Mouse (Mus musculus): ENCODE measurements around the gene Skida1. TPM values are rescaled to one million over a fixed set of nuclear protein-coding genes. Genes with fewer than 3 reads are reported as not detected.

The Skida1 gene
- total RNA-seq, 1 experiment from 2014 or later, result not detected

DNA sequence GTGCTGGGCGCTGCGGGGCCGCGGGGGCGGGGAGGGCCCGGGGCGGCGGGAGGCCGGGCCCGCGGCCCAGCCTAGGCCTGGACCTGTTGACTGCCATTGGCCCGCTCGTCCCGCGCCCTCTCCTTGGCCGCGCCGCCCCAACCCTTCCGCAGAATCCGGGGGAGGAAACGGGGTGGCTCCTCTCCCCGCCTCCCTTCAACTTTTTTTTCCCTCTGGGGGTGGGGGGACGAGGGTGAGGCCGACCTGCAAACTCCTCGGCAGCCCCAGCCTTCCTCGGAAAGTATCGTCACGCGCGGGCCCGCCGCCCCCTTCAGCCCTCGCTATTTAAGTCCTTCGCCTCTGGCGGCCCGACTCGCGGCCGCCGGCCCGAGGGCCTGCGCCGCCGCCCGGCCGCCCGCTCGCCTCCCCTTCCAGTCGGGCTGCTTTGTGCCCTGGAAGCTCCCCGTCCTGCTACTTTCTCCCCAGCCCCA lies 8.0 kb upstream of the Skida1 start:
- peak; percentile 91 for ATAC-seq (replicated peaks; ENCODE audit: insufficient number of reproducible peaks, low FRiP score, low TSS enrichment, poor library complexity, severe bottlenecking)

DNA sequence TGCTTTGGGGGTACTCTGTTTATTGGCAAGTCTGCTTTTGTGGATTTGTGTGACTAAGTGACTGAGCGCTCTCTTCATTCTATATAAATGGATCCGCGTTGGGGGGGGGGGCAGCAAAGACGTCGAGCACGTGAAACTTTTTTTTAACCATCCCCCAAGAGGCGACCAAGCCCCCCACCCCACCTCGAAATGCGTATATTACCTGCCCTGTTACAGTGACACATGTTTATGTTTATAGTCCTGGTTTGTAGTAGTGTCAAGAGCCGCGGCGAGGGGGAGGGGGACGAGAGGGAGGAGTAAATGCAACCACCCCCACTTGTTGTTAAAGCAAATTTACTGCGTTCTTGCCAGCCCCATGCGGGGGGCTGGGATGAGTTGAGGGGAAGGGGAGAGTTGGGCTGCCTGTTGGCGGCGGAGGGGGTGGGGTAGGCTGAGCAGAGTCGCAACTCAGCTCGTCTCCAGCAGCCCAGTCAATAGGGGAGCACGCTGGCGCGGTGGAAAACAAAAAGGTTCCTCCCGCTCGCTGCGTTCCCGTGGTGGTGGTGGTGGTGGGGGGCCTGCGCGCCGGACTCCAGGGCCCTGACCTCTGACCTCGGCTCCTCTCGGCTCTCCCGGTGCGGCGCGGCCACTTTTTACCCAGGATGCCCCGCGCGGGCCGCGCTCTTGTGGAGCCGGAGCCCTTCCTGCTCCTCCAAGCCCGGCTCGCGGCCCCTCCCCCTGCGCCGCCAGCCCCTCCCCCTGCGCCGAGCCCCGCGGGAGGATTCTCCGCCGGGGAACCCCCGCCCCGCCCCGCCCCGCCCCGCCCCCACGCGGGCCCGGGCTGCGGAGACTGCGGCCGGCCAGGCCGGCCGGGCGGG lies 7.3 kb upstream of the Skida1 start:
- ATAC-seq (replicated peaks; ENCODE audit: insufficient number of reproducible peaks, low FRiP score, low TSS enrichment, poor library complexity, severe bottlenecking), result peak; percentile 74

DNA sequence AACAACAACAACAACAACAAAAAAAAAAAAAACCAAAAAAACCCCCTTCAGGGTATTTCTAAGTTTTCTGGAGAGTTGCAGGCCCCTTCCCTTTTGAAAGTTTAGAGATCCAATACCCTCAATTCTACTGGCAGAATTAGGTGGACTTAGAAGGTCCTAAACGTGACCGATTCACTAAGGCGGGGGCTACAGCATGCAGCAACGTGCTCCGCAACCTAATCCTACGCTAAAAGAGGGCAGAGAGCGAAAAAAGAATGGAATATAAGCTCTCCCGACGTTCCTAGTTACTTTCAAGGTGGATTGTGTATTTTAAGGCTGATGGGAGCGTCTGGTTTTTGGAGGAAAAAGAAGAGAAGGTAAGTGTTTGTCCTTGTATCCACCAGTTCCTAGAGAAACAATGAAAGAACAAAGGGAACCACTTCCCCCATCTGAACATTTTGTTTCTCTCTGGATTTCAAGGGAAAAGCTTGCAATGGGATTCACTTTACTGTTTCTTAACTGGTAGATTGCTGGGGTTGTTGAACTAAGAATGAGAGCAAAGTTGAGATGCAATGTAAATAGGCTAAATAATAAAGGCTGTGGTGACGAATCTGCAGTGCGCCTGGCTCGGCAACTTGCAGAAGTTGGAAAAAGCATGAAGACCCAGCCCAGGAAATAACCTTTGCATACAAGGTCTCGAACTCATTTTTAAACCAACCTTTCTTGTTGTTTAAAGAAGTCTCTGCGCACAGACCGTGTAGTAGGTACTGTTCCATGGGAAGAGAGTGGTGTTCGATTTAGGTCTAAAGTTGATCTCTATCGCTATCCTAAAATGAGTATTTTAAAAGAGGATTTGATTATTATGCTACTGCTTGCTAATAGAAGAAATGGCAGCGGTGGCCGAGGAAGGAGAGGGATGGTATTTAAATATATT lies 6.4 kb upstream of the Skida1 start, which contains the start of gene Mllt10:
Gene Mllt10, plus strand, starts transcription at position 222 of the 913 bp plus-strand sequence.
- no peak for ATAC-seq (replicated peaks; ENCODE audit: insufficient number of reproducible peaks, low FRiP score, low TSS enrichment, poor library complexity, severe bottlenecking)

DNA sequence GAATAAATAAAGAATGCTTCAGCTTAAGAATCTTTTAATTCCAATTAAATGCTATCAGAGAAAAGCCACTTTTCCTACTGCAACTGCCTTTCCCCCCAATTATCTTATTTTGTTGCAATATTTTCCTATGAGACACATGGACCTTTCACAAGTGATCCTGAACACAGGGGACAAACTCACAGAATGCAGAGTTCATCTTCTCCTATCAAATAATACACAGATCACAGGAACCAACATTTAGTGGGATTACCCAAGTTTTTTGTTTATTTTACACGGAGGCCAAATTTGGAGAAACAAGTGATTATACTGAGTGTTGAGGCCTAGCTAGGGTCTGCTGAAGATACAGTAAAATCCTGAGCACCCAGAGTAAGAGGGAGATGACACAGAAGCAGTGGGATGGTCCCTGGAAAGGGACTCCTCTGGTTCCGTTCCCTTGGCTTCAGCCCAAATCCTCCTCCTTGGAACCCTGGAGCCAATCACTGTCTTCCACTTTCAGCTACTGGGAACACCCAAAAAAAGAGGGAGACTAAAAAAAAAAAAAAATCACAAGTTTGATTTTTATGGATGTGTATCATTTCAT lies 5.2 kb upstream of the Skida1 start:
- no peak for ATAC-seq (replicated peaks; ENCODE audit: insufficient number of reproducible peaks, low FRiP score, low TSS enrichment, poor library complexity, severe bottlenecking)

DNA sequence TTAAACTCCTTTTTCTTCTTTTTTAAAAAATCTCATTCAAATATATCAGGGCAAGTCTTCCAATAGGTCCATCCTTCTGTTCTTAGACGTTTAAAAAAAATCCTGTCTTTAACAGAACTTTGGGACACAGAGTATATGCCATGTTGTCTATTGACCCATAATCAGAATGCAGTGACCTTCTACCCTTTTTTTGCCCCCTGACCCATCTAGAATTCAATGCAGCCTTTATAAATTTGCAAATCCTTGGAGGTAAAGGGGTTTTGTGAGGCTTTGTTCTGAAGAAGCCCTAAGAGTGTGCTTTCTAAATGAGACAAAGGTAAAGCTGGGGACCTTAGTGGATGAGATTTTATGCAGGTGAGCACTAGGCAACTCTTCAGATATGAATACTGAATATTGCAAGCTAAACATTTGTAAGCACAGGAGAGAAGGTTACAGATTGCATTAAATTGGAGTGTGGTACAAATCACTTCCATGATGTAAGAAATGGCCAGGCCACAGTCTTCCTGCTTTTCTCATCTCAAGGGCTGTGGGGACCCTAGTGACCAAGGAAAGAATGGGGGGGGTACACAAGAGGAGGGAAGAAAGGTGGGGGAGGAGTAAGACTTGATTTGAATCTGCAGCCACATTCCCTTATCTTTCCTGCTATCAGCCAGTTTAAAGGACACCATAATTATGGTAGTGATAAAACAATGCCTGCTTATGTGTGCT lies 4.5 kb upstream of the Skida1 start:
- ATAC-seq (replicated peaks; ENCODE audit: insufficient number of reproducible peaks, low FRiP score, low TSS enrichment, poor library complexity, severe bottlenecking), result no peak

DNA sequence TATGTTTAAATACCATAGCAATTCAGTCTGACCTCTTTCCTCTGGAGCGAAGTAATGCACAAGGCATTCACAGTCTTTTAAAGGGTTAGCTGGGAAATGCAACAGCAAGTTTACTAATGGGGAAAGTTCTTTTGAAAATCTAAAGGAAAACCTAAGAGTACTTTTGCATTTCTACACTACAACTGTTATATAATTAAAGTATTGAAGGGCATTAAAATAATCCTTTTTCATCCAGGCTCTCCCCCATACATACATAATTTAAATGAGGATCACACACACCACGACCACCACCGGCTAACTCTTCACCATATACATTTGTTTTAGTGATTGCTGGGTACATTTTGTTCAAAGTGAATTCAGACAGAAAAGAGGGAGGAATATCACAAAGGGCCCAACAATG lies 3.7 kb upstream of the Skida1 start:
- ATAC-seq (replicated peaks; ENCODE audit: insufficient number of reproducible peaks, low FRiP score, low TSS enrichment, poor library complexity, severe bottlenecking), result no peak

DNA sequence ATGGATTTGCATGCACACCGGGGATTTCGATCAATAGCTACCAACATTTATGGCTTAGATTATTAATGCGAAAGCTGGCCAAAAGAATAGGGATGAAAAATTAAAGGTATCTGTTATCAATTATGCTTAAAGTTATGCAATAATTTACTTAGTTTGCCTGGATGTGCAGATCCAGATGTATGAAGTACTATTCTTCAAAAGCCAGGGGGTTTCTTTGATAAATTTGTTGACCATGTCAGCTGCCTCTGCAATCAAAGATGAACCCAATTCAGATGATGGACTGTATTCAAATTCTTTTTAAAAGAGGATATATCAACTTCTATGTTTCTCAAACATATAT lies 3.0 kb upstream of the Skida1 start:
- no peak for ATAC-seq (replicated peaks; ENCODE audit: insufficient number of reproducible peaks, low FRiP score, low TSS enrichment, poor library complexity, severe bottlenecking)

DNA sequence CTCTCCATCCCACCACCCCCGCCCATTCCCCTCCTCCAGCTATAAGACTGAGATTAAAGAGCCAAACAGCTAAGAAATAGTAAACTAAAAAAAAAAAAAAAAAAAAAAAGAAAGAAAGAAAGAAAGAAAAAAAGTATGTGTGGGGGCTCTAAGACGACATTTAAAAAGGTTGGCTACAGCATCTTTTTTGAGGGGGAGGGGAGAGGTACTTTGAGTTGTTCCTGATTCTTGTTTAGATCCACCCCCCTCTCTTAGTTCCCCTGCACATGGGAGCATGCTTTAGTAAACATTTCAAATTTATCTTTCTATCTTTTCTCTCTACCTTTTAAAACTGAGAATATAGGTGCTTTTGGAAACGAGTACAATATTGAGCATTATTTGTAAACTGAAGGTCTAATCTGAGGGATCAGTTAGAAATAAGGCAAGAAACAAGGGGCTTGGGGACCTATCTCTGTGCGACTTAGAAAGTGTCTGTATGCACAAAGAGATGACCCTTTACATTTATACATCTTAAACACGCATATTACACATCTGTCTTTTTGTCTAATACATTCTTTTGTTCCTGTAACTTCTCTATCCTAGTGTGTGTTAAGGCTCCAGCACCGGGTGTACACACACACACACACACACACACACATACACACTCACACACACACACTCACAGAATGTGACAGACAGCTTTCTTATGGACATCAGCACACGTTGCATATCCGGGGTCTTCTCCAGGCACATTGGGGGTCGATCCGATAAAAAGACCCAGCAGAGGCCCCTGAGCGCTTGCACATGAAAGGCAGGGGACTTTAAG lies 2.4 kb upstream of the Skida1 start:
- ATAC-seq (replicated peaks; ENCODE audit: insufficient number of reproducible peaks, low FRiP score, low TSS enrichment, poor library complexity, severe bottlenecking), result no peak

DNA sequence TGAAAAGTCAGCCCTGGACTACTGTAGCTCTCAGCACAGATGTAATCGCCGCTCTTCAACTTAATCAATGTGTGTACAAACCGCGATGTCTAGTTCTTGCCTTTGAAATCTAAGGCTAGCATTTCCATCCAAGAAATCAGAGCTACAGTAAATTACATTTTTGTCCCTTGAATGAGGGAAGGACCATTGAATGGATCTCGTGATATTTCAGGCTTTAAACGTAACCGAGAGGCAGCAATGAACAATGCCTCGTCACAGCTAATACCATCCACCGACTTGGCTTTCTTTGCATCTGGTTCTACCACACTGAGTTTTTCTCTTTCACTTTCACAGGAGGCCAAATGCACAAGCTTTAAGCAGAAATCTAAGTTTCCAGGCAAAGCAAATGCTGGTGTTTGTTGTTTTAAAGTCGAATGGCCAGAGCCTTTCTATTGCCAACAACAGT lies 1.7 kb upstream of the Skida1 start:
- ATAC-seq (replicated peaks; ENCODE audit: insufficient number of reproducible peaks, low FRiP score, low TSS enrichment, poor library complexity, severe bottlenecking), result no peak

DNA sequence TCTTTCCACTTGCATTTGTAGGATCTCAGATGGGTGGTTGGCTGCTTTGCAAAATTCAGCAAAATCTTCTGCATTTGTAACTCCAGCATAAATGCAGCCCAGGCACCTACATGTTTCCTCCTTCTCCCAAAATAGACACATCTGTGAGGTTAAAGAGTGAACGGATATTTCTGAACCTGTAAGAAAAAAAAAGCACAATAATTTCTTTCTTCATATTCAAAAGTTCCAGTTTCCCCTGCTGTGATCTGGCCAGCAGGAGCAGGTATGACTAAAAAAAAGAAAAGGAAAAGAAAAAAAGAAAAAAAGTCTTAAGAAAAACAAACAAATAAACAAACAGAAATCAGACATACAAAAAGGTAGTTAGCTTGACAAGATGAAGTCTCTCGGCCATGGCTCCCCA lies 1.2 kb upstream of the Skida1 start:
- no peak for ATAC-seq (replicated peaks; ENCODE audit: insufficient number of reproducible peaks, low FRiP score, low TSS enrichment, poor library complexity, severe bottlenecking)

DNA sequence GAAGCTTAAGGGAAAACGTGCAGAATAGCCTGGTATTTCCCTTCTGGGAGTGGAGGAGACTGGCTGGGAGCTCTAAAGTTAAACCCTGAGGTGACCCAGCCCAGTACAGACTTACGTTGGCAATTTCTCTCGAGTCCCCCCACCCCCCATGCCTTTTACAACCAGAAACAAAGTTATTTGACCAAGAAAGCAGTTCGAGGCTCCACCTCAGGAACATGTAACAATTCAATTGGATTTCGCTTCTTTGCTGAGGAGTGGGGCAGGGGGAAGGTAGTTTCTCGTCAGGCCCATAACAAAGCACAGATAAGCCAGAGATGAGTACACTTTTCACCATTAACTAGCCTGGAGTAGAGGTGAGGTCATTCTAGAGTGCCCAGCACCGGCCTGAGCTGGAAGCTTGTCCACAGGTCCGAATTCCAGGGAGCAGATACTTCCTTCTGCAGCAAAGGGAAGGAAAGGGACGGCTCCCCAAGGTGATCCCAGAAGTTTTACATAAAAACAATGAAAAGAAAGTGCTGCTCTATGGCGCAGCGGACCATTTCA lies 499 bp upstream of the Skida1 start:
- no peak for ATAC-seq (replicated peaks; ENCODE audit: insufficient number of reproducible peaks, low FRiP score, low TSS enrichment, poor library complexity, severe bottlenecking)

DNA sequence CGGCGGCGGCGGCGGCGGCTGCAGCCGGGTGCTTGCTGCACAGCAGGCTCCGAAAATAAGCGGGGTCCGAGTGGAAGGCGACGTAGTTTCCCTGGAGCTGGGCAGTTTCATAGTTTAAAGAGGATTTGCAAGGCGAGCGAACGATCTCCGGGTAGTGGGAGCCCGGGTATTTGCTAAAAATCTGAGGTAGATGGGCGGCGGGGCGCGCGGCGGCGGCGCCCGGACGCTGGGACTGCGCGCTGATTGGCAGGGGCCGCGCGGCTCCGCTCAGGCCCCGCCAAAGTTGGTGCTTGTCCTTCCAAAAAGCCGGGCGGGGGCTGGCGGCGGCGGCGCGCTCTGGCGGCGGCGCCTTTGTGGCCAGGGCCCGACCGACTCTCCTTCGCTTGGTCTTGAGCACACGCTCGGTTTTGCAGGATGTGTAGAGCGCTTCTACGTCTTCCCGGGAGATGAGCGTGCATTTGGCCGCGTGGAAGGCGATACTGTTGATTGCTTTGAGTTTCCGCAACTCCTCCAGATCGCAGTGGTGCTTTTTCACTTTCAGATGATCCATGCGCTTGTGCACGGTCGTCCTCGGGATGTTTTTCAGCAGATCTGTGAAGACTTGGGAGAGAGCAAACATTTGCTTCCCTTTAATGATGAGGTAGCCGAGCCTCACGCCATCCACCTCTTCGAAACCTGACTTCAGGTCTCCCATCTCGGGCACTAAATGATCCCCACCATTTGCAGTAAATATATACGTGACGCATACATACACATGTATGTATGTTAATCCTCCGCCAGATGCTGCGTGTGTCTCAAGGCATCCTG lies 1.0 kb downstream of the Skida1 start:
- ATAC-seq (replicated peaks; ENCODE audit: insufficient number of reproducible peaks, low FRiP score, low TSS enrichment, poor library complexity, severe bottlenecking), result no peak; the same call in 1 of the 2 replicates

DNA sequence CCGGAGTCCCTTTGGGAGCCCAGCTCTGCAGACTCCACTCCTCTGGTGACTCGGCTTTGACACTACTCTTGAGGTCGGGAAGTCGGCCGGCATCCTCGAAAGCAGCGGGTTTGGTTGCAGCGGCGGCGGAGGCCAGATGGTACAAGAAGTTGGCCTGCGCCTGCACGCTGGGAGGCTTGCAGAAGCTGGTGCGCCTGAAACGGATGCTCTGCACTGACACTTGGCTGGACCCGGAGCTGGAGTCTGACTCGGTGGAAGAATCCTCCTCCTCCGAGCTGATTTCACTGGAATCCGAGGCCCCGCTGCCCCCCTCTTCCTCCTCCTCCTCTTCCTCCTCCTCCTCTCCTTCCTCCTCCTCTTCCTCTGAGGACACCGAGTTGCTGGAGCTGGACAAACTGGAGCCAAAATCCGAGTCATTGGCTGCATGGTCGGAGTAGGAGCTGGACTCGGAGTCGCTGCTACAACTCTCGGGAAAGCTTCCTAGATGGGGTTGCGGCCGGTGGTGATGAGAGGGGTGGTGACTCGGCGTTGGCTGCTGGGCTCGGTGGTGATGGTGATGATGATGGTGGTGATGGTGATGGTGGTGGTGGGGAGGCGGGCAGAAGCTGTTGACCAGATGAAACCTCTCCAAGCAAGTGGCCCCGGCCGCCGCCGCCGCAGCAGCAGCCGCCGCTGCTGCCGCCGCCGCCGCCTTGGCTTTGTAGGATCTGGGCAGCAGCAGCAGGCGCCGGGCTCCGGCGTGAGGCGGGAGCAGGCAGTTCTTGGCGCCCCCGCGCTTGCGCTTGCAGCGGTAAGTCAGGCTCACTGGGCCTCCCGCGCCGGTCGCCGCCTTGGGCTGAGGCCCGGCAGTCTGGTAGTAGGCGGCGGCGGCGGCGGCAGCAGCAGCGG lies 1.8 kb downstream of the Skida1 start:
- ATAC-seq (replicated peaks; ENCODE audit: insufficient number of reproducible peaks, low FRiP score, low TSS enrichment, poor library complexity, severe bottlenecking), result peak; percentile 34; the same call in 1 of the 2 replicates

DNA sequence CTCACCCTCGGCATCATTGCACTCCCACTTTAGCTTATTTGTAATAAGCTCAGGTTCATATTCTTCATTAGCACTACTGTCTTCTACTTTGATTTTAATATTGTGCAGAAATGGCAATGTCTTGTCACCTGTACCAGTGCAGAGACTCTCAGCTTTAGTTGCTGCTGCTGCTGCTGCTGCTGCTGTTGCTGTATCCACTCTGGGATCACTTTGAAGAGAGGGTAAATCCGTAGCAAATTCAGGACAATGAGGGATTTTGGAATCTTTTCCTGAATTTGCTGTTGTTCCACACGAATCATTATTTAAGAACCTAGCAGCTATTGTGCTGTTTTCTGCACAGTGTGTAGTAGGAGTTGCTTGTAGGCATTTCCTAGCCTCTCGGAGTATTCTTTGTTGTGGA lies 2.7 kb downstream of the Skida1 start:
- no peak for ATAC-seq (replicated peaks; ENCODE audit: insufficient number of reproducible peaks, low FRiP score, low TSS enrichment, poor library complexity, severe bottlenecking)

DNA sequence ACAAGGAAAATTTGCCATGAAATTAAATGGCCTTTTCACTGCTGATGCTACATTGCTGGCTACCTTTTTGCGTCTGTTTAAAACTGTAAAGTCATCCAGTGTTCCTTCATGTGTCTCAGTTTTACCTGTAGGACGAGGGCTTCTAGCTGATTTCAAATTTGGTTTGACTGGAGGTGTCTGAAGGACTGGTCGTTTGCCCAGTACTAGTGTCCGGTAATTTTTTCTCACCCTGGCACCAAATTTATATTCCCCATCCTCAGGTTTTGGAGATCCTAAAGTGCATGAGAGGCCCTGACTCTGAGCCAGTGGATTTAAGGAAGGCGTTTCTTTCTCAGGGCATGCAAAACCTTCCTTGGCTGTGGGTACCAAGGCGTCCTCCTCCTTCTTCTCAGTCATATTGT lies 3.1 kb downstream of the Skida1 start:
- ATAC-seq (replicated peaks; ENCODE audit: insufficient number of reproducible peaks, low FRiP score, low TSS enrichment, poor library complexity, severe bottlenecking), result no peak
